Mouse (Mus musculus): ENCODE results near the gene Tagln2.

Tagln2 gene

DNA sequence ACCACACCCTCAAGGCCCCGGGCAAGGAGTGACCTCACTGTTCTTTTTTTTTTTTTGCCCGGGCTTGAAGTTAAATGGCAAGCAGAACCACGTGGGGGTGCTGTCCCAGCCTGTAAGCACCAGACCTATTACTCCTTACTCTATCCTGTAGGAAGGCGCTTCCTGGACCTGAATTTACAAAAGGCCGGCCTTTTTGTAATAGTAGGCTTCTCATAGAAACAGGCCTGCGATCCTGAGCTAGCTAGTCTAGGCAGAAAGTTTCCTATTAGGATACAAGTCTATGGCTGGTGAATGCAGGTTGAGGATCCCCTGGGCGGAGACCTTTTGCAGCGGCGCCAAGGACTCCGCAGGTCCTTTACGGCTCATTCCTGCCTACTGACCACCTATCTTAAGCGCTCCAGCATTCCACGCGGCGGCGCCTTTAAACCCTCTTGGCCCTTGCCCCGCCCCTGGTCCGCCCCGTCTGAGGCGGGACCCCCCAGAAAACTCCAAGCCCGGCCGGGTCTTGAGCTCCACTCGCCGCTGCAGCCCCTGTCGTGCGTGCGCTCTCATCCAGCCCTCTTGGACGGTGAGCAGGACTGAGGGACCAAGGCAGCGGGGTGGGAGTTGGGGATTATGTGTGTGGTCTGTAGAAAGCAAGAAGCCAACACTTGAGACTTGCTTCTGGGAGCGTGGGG lies at the start of gene Tagln2:
TSS of gene Tagln2 (plus strand) at position 283 of the 677 bp plus-strand sequence.
- peak; percentile 88 for DNase-seq

GRCm38 (mm10) chr1:172450226-172450625 lies 49.6 kb upstream of the Tagln2 start:
- DNase-seq: peak; percentile 20

GRCm38 (mm10) chr1:172450848-172451470 lies 48.9 kb upstream of the Tagln2 start:
- peak; percentile 42 for DNase-seq

DNA sequence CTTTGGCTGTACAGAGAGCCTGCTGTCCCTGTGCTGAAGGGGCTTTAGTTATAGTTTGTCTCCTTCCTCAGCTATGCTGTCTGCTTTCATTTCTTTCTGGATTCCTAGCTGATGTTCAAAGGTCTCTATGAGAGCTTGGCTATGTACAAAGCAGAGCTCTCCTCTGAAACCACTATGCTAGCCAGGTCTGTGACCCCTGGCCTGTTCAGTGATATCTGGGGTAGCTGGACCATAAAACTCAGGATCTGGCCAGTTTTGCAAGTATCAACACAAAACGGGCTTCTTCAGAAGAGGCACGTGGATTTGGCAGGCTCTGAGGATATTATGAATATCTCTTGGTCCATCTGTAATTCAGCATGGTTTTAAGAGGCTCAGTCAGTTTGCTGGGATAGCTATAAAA lies 46.9 kb upstream of the Tagln2 start:
- DNase-seq: no peak

DNA sequence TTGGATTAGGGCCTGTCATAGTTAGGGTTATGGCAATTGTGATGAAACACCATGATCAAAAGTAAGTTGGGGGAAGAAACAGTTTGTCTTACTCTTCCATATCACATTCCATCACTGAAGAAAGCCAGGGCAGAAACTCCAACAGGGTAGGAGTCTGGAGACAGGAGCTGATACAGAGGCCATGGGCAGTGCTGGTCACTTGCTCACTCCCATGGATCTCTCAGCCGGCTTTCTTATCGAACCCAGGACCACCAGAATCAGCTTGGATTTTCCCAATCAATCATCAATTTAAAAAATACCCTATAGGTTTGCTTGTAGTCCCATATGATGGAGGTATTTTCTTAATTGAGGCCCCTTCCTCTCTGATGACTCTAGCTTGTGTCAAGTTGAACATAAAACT lies 46.0 kb upstream of the Tagln2 start:
- no peak for DNase-seq

DNA sequence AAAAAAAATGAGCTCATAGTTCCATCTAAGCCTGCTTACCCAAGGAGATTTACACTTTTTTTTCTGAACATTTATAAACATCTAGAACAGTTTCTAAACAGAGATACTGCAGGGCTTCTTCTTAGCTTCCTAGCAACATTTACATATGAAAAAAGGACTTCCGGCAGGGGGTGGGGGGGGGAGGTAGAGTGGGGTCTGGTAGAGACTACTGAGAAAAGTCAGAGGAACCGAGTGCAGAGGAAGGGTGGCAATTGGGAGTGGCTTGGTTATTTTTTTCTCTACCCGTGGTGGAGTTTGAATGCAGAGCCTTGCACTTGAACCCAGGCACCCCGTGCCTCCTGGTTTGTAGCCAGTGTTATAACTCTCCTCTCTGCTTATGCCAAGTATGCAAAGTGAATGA lies 44.4 kb upstream of the Tagln2 start:
- DNase-seq: no peak

- no peak for DNase-seq
Observed at GRCm38 (mm10) chr1:172456001-172456677, 43.7 kb upstream of the Tagln2 start.

DNA sequence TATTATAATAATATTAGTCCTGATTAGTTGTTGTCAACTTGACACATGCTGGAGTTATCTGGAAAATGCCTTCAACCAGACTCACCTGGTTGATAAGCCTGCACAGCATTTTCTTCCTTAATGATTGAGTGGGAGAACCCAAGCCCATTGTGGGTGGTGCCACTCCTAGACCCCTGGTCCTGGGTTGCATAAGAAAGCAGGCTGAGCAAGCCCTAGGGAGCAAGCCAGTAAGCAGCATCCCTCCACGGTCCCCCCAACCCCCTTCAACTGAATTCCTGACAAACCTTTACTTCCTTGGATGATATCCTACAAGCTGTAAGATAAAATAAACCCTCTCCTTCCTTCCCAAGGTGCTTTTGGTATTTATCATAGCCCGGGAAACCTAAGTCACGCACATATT lies 42.7 kb upstream of the Tagln2 start:
- DNase-seq: no peak

DNA sequence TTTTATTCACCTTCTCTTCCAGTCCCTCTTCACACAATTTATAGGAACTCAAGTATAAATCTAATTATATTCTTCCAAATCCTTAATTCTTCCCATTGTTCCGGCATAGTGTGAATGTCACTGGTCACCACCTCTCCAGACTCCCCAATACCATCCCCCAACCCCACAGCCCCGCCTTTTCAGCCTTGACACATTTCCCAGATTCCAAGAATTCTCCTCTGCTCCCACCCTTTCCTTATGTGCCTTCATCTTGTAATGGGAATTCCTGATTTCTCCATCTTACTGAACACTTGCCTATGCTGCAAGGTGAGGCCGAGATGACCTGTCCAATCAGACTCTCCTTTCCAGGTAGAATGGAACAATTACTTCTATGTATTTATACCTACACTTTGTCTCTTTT lies 41.8 kb upstream of the Tagln2 start:
- no peak for DNase-seq

DNA sequence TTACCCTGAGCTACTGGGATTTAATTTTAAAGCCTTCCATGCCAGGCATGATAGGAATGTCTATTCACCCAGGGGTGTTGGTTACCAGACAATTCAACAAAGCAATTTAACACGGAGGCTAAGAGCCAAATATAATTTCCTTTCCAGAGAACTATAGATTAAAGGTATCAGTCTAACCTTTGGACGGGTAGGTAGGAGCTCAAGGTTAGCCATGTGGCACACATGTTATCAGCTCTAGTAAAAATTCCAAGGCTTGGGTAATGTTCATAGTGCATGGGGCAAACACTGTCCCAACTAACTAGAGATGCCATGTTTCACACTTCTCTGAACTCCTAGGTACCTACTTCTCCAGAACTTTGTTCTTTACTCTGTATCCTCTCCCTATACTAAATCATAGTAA lies 38.2 kb upstream of the Tagln2 start:
- no peak for DNase-seq

GRCm38 (mm10) chr1:172462534-172462933 lies 37.3 kb upstream of the Tagln2 start:
- no peak for DNase-seq

- no peak for DNase-seq
Observed at GRCm38 (mm10) chr1:172463387-172464333, 36.2 kb upstream of the Tagln2 start.

- no peak for DNase-seq
Observed at GRCm38 (mm10) chr1:172468301-172468877, 31.5 kb upstream of the Tagln2 start.

DNA sequence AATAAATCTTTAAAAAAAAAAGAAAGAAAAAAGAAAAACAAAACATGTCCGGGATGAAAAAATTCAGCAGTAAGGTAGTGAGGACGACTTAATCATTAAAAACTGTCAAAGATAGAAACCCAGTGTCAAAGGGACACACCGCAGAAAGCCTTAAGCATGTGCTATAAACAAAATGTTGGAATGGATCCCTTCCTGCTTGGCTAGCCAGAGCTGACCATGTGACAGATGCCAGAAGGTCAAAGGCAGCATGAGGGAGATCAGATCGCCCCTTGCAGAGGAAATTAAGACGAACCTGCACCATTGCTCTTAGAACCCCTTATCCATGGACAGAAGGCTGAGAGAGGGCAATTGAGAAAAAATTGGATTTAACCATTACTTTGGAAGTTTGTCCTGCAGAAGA lies 30.5 kb upstream of the Tagln2 start:
- no peak for DNase-seq

DNA sequence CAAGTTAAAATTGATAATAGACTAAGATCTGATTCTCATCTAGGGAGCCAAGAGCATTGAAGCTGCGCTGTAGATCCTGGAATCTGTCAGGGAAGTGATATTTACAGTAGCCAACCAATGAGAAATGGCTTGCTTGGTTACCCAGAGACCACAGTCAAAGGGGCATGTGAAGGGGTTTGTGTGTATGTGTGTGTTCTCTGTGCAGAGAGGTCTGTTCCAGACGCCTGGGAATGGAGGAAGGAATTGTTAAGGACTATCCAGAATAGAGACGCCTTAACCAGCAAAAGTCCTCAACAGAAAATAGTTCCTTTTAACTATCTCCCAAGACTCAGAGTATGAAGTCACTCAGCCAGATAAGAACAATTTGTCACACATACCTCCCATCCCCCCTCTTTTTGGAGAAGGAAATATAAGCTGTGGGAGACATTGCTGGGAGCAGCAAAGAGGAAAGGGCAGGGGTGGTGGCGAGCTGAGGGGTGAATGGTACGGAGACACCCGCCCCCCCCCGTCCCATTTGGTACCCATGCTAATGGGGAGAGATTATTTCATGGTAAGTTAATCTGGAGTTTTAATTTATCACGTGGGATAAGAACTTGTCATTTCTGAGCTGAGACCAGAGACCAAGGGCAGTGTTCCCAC lies 29.9 kb upstream of the Tagln2 start:
- DNase-seq: no peak

DNA sequence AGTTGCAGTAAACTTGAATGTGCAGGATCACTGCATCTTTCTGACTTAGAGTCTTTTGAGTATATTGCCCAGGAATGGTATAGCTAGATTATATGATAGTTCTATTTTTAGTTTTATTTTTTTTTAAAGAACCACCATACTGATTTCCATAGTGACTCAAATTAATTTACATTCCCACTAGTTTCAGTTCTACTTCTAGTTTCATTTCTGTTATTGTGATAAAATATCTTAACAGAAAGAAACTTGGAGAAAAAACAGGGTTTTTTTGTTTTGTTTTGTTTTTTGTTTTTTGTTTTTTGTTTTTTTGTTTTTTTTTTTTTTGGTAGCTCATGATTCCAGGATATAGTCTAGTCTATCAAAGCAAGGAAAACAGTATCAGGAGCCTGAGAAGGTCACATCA lies 26.9 kb upstream of the Tagln2 start:
- no peak for DNase-seq

DNA sequence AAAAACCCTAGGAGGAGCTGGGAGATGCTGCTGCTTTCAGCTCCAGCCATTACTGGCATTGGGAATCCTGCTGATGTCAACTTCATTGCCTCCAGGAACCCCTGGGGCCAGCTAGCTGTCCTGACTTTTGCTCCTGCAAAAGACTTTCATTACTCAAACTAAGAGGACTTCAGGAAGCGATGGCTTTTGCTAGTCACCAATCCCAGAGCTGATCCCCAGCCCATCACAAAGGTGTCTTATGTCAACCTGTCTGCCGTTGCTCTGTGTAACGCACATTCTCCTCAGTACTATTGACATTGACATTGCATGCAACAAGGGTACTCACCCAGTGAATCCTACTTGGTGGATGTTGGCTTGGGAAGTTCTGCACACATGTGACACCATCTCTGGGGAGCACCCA lies 25.7 kb upstream of the Tagln2 start:
- DNase-seq: no peak

DNA sequence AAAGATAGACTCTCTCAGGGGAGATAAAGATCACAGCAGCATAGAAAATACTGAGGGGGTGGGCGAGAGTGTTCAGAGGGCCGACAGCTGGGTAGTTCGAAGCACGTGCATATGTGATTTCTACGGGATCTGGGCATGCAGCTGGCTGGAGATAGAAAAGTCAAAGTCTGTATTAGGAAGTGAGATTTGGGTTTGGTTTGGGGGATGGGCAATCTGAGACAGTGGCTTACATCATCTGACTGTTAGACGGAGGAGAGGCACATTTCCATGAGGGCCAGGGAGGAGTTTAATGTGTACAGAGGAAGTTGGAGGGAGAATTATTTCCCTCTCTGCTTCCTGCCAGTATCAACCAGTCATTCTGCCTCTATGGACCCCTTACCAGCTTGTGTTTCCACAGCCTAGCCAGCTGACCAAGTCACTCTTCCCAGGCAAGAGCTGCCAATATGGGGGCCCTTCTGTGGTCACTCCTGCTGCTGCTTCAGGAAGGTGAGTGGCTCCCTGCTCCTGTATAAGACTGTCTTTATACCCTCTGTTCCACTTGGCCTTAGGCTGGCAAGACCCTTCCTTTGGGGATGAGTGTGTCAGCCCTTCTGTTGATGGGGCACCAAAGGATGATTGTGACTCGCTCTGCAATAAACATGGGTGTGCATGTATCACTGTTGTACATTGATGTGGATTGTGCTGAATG lies 24.6 kb upstream of the Tagln2 start, which contains the start of gene Slamf9:
TSS of gene Slamf9 (plus strand) at position 305 of the 688 bp plus-strand sequence.
- DNase-seq: no peak

DNA sequence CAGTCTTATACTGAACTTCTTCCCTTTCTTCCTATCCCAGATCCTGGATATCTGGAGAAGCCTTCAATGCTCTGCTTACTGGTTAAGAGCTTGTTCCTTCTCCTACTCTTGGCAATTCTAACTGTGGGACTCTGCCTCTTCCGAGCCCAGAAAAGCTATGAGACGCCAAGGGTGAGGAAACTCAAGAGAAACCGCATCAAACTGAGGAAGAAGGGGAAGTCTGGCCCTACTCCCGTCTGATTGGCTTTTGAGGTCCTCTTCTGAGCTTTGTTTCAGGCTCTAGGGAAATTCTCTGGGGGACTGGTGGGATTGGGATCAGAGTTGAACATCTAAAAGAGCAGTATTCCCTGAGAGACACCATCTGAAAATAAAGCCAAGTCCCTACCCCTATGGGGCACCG lies 21.8 kb upstream of the Tagln2 start:
- DNase-seq: no peak

- no peak for DNase-seq
Observed at GRCm38 (mm10) chr1:172480376-172480775, 19.5 kb upstream of the Tagln2 start.

DNA sequence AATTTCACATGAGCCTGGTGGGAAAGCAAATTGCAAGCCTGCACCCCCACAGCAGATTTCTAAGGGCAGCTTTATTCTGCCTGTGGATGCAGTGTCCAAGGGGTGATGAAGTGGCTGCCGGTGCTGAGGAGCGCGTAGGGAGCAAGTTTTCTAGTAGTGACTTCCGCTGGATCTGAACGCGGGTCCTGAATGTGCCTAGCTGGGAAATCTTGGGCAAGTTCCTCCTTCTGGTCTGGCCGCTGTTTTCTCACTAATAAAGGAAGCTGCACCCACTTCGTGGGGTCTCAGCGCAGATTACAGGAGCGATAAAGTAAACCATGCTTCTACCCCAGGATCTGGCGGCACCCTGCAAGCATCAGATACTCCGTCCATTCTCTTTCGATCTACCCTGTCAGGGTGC lies 18.7 kb upstream of the Tagln2 start:
- DNase-seq: no peak
